Mouse (Mus musculus): Measurements from ENCODE around the gene Adam15. TPM values are rescaled to one million over a fixed set of nuclear protein-coding genes. Genes with fewer than 3 reads are reported as not detected.

Gene Adam15
- total and polyA plus RNA-seq, 3 experiments = 15.3 to 43.2 TPM; not detected in 1

- Histone ChIP-seq H3K9me3 (replicated peaks; ENCODE audit: insufficient read depth, low read length) (no peaks in the 10 kb centered on the region), H3K4me1 (ENCODE audit: control insufficient read depth in 1 of 2, insufficient read depth in 2 of 2, low read length in 2 of 2) (peaks cover 11 to 36% of the 10 kb centered on the region in 2 experiments), H3K27me3 (ENCODE audit: control insufficient read depth in 1 of 2, insufficient read depth in 2 of 2, low read length in 2 of 2) (no peaks in the 10 kb centered on the region), H3K36me3 (ENCODE audit: control insufficient read depth in 1 of 2, insufficient read depth in 2 of 2, low read length in 2 of 2) (peaks cover 0 to 30% of the 10 kb centered on the region in 2 experiments; a peak in 2 of 4 replicates), H3K27ac (ENCODE audit: control insufficient read depth, low read depth, low read length) (peak overlapping the region; percentile 46), H3K79me2 (ENCODE audit: control insufficient read depth, insufficient read depth, low read length, poor library complexity) (peaks cover 16% of the 10 kb centered on the region), H3K4me3 (ENCODE audit: control insufficient read depth in 1 of 2, insufficient read depth in 1 of 2, low read depth in 2 of 2, low read length in 2 of 2) (no peak overlapping the region), H3K9ac (ENCODE audit: control insufficient read depth, low read depth, low read length, poor library complexity, severe bottlenecking) (no peak overlapping the region)
- TF ChIP-seq POLR2AphosphoS5 (IDR thresholded peaks at IDR 0.05; ENCODE audit: borderline replicate concordance, low read depth, low read length) (no peak), MYC (IDR thresholded peaks at IDR 0.05; ENCODE audit: low read depth, low read length) (no peak), KAT2A (conservative IDR thresholded peaks at IDR 0.05; ENCODE audit: low read depth, low read length) (peak; percentile 98), SMC3 (IDR thresholded peaks at IDR 0.05; ENCODE audit: low read depth, low read length) (no peak), MYB (IDR thresholded peaks at IDR 0.05; ENCODE audit: low read depth, low read length) (no peak), RAD21 (IDR thresholded peaks at IDR 0.05; ENCODE audit: low read depth, low read length) (no peak), TBP (IDR thresholded peaks at IDR 0.05; ENCODE audit: low read depth, low read length) (0 out of 2 replicates have a peak, but pooled peaks have one; percentile 41), TAL1 (IDR thresholded peaks at IDR 0.05; ENCODE audit: low read length) (no peak), MAZ (IDR thresholded peaks at IDR 0.05; ENCODE audit: low read depth, low read length) (no peak), ELF1 (IDR thresholded peaks at IDR 0.05; ENCODE audit: low read depth, low read length) (0 out of 2 replicates have a peak, but pooled peaks have one; percentile 4), GABPA (IDR thresholded peaks at IDR 0.05; ENCODE audit: low read depth, low read length) (no peak), SIN3A (IDR thresholded peaks at IDR 0.05; ENCODE audit: low read length) (peak; percentile 2; the same call in 1 of the 2 replicates), MEF2A (IDR thresholded peaks at IDR 0.05; ENCODE audit: extremely low read depth, insufficient replicate concordance, low read depth, low read length, poor library complexity, severe bottlenecking) (no peak), ZNF384 (IDR thresholded peaks at IDR 0.05; ENCODE audit: low read depth, low read length) (no peak), JUND (IDR thresholded peaks at IDR 0.05; ENCODE audit: low read depth, low read length) (no peak), HCFC1 (IDR thresholded peaks at IDR 0.05; ENCODE audit: low read depth, low read length) (peak; percentile 100), ZMIZ1 (IDR thresholded peaks at IDR 0.05; ENCODE audit: low read depth, low read length) (no peak), MAFK (IDR thresholded peaks at IDR 0.05; ENCODE audit: borderline replicate concordance, low read depth, low read length) (no peak), CTCF (IDR thresholded peaks at IDR 0.05 in 2 of 3, conservative IDR thresholded peaks at IDR 0.05 in 1 of 3; ENCODE audit: control insufficient read depth in 1 of 3, insufficient read depth in 1 of 3, low read depth in 2 of 3, low read length in 3 of 3, poor library complexity in 1 of 3, severe bottlenecking in 1 of 3) (no peak), MAX (IDR thresholded peaks at IDR 0.05; ENCODE audit: low read length) (no peak), ZKSCAN1 (IDR thresholded peaks at IDR 0.05; ENCODE audit: low read depth, low read length) (no peak)
- peak; percentile 85 for DNase-seq (ENCODE audit: low read depth, low spot score)
Observed at GRCm38 (mm10) chr3:89388901-89389740, 39.3 kb upstream of the Adam15 start.

Data from MEL (cell line).